Mouse (Mus musculus): ENCODE data around the gene Ostf1.

The Ostf1 gene

GRCm38 (mm10) chr19:18631644-18632219, at the start of gene Ostf1, which contains the start of gene Nmrk1:
Gene Ostf1, minus strand, starts transcription at chr19:18631823.
Gene Nmrk1, plus strand, starts transcription at chr19:18631950.
- DNase-seq (ENCODE audit: low read depth, low spot score) = peak; percentile 95

GRCm38 (mm10) chr19:18673116-18673515, 41.5 kb upstream of the Ostf1 start:
- DNase-seq (ENCODE audit: low read depth, low spot score) = no peak

GRCm38 (mm10) chr19:18672498-18672897, 40.9 kb upstream of the Ostf1 start:
- no peak for DNase-seq (ENCODE audit: low read depth, low spot score)

- DNase-seq (ENCODE audit: low read depth, low spot score) = peak; percentile 30
Measured at GRCm38 (mm10) chr19:18671056-18671741, 39.6 kb upstream of the Ostf1 start.

- DNase-seq (ENCODE audit: low read depth, low spot score) = peak; percentile 98
Measured at GRCm38 (mm10) chr19:18670608-18671007, 39.0 kb upstream of the Ostf1 start, which contains the start of gene Carnmt1. Gene Carnmt1, plus strand, starts transcription at chr19:18670764.

- DNase-seq (ENCODE audit: low read depth, low spot score) = no peak
Measured at GRCm38 (mm10) chr19:18669551-18669950, 37.9 kb upstream of the Ostf1 start.

- no peak for DNase-seq (ENCODE audit: low read depth, low spot score)
Measured at GRCm38 (mm10) chr19:18666966-18667365, 35.3 kb upstream of the Ostf1 start.

GRCm38 (mm10) chr19:18663904-18664303, 32.3 kb upstream of the Ostf1 start:
- DNase-seq (ENCODE audit: low read depth, low spot score) = no peak

GRCm38 (mm10) chr19:18661683-18662082, 30.1 kb upstream of the Ostf1 start:
- no peak for DNase-seq (ENCODE audit: low read depth, low spot score)

- no peak for DNase-seq (ENCODE audit: low read depth, low spot score)
Measured at GRCm38 (mm10) chr19:18660466-18660865, 28.8 kb upstream of the Ostf1 start.

GRCm38 (mm10) chr19:18659349-18659748, 27.7 kb upstream of the Ostf1 start:
- no peak for DNase-seq (ENCODE audit: low read depth, low spot score)

GRCm38 (mm10) chr19:18658473-18658872, 26.9 kb upstream of the Ostf1 start:
- no peak for DNase-seq (ENCODE audit: low read depth, low spot score)

- DNase-seq (ENCODE audit: low read depth, low spot score) = no peak
Measured at GRCm38 (mm10) chr19:18655999-18656398, 24.4 kb upstream of the Ostf1 start.

GRCm38 (mm10) chr19:18654984-18655383, 23.4 kb upstream of the Ostf1 start:
- no peak for DNase-seq (ENCODE audit: low read depth, low spot score)

- DNase-seq (ENCODE audit: low read depth, low spot score) = no peak
Measured at GRCm38 (mm10) chr19:18654330-18654729, 22.7 kb upstream of the Ostf1 start.

GRCm38 (mm10) chr19:18653058-18653457, 21.4 kb upstream of the Ostf1 start:
- no peak for DNase-seq (ENCODE audit: low read depth, low spot score)

- no peak for DNase-seq (ENCODE audit: low read depth, low spot score)
Measured at GRCm38 (mm10) chr19:18652592-18652991, 21.0 kb upstream of the Ostf1 start.

- DNase-seq (ENCODE audit: low read depth, low spot score) = no peak
Measured at GRCm38 (mm10) chr19:18650473-18650872, 18.9 kb upstream of the Ostf1 start.

GRCm38 (mm10) chr19:18649955-18650354, 18.3 kb upstream of the Ostf1 start:
- DNase-seq (ENCODE audit: low read depth, low spot score) = no peak

GRCm38 (mm10) chr19:18648558-18648945, 16.9 kb upstream of the Ostf1 start:
- no peak for DNase-seq (ENCODE audit: low read depth, low spot score)

GRCm38 (mm10) chr19:18647775-18648557, 16.3 kb upstream of the Ostf1 start:
- DNase-seq (ENCODE audit: low read depth, low spot score) = no peak

GRCm38 (mm10) chr19:18646853-18647420, 15.3 kb upstream of the Ostf1 start:
- no peak for DNase-seq (ENCODE audit: low read depth, low spot score)

All from mesoderm, embryonic 11.5 days (tissue).